Mouse (Mus musculus): ENCODE measurements around the gene Olfr1378.

DNA sequence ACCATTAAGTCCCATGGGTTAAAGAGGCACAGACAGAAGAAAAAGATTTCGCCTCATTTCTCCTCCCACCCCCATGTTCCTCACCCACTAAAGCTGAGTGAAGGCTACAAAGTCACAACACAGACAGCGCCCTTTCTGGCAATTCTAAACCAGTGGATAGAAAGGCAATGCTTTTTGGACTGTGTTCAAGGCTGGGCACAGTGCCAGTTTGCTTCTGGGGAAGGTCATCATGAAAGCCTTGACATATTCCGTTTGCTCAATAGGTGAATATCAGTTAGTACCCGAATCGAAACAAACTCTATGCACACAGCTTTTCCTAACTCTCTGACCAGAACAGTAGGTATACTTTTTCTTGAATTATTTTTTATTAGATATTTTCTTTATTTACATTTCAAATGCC is 45.5 kb downstream of the Olfr1378 start:
- TF ChIP-seq POLR2A (IDR thresholded peaks at IDR 0.05; ENCODE audit: insufficient read depth, low read depth, low read length) (no peak), CTCF (IDR thresholded peaks at IDR 0.05) (no peak), EP300 (IDR thresholded peaks at IDR 0.05; ENCODE audit: insufficient read depth, low read depth, low read length) (no peak)

Measured in heart, adult 2 months (tissue).